Mouse (Mus musculus) embryo, embryonic 10.5 days (tissue): ENCODE measurements around the gene Bglap.
"Not testable (repeated sequence)": the region's sequence is repeated elsewhere in the genome, so short reads cannot be mapped to it uniquely, and the experiment has no call there.

ENCODE experiments used
- DNase-seq: peaks from one replicate; pipeline ENCODE4 v3.0.0-alpha.2; 2015; ENCODE audit warnings: low spot score

Bglap gene

DNA sequence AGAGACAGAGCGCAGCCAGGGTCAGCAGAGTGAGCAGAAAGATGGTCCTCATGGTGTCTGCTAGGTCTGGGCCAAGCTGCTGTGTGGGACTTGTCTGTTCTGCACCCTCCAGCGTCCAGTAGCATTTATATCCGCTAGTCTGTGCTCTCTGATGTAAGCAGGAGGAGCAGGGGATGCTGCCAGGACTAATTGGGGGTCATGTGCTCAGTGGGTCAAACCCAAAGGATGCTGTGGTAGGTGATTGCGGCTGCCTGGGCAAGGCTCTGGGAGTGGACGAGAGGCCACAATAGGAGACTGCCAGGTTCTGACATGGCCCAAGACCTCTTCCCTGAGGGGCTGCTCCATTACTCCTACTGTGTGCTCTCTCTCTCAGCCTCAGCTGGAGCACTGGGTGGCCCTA, at the start of gene Bglap:
Bglap (minus strand) TSS at position 101 of the 400 bp plus-strand sequence.
- no peak for DNase-seq

DNA sequence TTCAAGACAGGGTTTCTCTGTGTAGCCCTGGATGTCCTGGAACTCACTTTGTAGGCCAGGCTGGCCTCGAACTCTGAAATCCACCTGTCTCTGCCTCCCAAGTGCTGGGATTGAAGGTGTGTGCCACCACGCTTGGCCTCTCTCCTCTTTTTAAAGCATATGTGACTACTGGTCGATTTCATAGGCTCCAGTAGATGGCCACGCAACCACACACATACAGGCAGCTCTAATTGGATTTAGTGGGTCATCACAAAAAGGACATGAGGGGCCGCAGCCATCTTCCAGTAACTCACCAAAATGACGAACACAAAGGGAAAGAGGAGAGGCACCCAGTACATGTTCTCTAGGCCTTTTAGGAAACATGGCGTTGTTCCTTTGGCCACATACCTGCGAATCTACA, 44.4 kb upstream of the Bglap start:
- DNase-seq: not testable (repeated sequence)

DNA sequence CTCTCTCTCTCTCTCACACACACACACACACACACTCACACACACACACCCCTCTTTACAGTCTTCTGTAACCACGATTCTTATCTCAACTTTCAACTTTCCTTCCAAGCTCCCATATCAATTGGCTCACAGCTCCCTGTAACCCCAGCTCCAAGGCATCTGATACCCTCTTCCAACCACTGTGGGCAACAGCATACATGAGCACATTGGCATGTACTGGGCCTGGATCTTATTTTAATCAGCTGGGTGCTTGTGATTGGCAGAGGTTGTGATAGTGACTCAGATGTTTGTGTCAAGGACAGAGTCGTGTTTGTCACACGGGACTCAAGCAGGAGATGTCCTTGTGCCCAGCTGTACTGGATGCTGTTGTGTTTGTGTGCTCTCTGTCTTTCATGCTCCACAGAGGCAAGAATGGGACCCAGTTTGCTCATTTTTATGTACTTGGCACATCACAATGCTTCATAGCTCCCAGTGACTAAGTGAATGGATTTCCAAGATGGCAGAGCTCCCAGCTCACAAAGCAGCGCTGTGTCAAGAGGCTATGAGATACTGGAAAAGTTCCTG, 43.2 kb upstream of the Bglap start:
- no peak for DNase-seq

DNA sequence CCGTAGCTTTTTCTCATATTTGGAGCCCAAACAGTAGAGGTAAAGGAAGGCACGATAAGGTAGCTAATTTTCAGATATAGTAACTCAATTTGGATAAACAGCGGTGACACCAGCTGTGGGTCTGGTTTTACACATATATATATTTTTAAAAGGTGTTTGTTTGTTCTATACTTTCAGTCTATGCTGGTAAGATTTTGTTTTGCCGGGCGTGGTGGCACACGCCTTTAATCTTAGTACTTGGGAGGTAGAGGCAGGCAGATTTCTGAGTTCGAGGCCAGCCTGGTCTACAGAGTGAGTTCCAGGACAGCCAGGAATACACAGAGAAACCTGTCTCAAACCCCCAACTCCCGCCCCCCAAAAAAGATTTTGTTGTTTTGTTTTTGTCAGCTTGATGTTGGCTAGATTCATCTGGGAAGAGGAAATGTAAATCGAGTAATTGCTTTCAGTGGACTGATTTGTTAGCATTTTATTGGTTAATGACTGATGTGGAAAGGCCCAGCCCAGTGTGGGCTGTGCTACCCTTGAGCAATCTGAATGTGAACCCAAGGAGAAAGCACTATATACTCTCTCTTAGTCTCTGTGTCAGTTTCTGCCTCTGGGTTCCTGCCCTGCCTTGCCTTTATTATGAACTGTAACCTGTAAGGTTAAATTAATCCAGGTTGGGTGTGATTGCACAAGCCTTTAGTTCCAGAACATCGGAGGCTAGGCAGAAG, 41.6 kb upstream of the Bglap start:
- DNase-seq: no peak

DNA sequence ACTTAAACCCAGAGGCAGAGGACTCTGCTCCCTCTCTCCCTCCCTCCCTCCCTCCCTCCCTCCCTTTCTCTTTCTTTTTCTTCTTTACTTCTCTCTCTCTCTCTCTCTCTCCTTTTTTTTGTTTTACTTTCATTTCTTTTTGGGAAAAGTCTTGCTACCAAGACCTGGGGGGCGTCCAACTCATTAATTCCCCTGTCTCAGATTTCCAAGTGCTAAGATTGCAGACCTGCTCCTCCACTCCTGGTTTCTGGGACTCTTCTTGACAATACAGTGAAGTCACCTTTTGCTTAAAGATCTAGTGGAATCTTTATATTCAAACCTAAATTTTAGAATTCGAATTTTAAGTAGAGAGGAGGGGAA, 41.0 kb upstream of the Bglap start:
- DNase-seq: no peak

DNA sequence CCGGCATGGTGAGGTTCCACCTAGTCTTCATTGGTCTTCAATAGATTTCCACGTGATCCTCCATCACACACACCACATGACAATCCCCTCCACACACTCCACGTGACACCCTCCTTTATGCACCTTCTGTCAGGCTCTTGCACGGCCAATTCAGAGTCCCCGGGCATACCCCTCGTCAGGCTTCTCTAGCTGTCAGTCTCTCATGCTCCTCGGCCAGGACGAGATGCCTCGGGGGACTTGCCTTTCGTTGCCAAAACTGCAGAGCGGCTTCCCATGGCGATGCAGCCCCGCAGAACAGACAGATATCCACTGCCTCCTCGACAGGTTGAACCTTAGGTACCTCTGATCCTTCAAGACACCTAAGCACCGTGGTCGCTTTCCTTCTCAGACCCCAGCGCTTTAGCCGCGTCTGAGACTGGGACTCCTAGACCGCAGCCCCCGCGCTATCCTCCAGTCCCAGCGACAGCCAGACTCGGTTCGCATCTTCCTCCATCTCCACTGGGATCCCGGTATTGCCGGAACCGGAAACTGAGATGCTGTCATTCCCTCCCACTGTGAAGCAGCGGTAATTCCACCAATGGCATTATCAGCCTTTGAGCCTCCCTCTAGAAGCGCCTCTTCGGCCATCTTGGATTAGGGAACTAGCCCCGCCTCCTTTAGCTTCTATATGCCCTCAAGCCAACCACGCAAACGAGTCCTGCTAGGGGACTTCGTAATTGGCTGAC, 40.5 kb upstream of the Bglap start, which contains the start of gene Slc25a44:
Slc25a44 (minus strand) TSS at position 535 of the 725 bp plus-strand sequence.
- peak; percentile 100 for DNase-seq

GRCm38 (mm10) chr3:88422020-88422720, 37.9 kb upstream of the Bglap start:
- DNase-seq: no peak

- no peak for DNase-seq
These were observed 36.5 kb upstream of the Bglap start for GRCm38 (mm10) chr3:88420771-88421170.

GRCm38 (mm10) chr3:88418016-88418415, 33.8 kb upstream of the Bglap start:
- DNase-seq: no peak

- no peak for DNase-seq
These were observed 31.4 kb upstream of the Bglap start for GRCm38 (mm10) chr3:88415668-88416067.

DNA sequence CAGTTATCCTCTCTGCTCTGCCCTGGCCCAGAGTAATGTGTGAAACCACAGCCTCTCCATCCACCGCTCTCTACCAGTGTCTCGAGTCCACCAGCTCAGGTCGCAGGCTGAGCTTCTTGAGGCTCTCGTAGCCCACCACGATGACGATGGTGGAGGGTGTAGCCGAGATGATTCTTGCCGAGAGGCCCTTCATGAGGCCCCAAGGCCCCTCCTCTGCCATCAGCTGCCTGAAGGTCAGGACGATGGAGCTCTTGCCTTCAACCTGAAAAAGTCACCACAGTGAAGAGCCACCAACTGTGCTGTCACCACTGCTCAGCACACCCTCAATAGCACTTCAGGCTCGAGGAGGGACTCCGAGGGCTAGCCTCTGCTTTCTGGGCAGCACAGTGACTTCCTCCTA, 28.4 kb upstream of the Bglap start:
- DNase-seq: no peak

DNA sequence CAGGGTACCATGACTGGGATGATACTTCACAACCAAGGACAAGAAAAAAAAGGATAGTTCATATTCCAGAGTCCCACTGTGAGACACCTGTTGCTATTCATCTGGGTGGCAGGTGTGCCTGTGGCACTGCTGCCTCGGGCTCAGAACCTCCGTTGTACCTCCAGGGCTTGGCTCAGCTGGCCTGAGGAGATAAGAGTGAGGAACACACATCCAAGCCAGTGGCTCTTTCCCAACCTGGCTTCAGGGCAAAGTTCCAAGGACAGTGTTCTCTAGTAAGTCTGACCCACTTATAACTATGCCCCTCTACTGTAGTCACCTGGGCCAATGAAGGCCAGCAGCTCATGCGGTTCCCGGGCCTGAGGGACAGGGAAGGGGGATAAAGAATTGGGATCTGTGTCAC, 27.4 kb upstream of the Bglap start:
- no peak for DNase-seq

DNA sequence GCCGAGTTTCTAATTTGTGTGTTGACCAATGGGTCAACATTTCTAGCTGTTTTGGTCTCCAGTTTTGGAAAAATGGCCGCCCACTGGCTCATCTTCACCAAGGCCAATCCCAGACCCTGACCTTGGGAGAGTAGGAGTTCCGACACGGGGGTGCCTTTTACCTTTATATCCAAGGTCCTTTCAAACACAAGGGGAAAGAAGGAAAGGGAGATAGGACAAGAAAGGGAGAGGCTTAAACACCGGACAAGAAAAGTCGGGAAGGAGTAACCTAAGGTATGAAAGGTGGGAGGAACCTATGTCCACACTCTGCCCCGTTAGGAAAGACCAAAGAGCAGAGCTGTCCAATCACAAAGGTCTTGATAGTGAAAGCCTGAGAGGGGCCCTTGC, 26.4 kb upstream of the Bglap start:
- no peak for DNase-seq

GRCm38 (mm10) chr3:88409741-88410644, 25.7 kb upstream of the Bglap start, which contains the start of gene Pmf1:
Gene Pmf1, minus strand, starts transcription at chr3:88410331.
- DNase-seq: peak; percentile 93

DNA sequence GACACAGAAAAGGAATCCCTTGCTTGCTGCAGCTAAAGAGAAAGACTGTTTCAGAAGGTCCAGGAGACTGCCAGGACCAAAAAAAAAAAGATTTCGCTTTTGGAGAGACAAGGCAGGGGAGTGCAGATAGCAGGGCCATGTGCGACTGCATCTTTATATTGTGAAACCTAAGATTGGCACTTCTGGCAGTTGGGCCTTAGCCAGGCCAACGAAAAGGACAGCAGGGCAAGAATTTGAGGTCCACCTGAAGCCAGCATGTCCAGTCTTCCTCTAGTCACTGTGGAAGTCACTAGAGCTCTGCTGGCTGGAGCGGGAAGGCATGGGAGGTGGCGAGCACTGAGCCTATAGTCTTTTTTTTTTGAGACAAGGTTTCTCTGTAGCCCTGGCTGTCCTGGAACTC, 24.7 kb upstream of the Bglap start:
- no peak for DNase-seq

- no peak for DNase-seq
These were observed 23.3 kb upstream of the Bglap start for GRCm38 (mm10) chr3:88407529-88407928.

- DNase-seq: peak; percentile 93
These were observed 22.8 kb upstream of the Bglap start for GRCm38 (mm10) chr3:88407090-88407489.

DNA sequence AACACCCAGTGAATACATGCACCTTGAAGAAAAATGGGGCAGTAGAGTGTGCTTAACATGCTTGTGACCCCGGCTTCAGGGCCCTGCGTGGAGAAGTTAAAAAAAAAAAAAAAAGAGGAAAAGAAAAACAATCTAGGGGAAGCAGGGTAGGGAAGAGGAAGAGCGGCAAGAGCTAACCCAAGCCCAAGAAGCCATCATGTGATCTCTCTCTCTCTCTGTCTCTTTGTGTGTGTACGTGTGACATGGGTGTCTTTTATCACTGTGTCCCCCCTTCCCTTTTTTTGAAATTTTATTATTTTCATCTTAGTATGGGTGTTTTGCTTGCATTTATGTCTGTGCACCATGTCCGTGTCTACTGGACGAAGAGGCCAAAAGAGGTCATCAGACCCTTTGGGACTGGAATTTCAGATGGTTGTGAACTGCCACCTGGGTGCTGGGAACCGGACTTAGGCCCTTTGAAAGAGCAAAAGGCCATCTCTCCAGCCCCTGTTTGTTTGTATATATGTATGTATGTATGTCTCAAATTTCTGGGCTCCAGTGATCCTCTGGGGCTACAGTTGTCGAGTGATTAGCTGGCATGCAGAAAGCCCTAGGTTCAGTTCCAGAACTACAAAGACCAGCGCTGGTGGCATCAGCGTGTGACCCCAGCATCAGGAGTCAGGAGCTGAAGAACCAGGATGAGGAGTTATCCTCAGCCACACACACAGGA, 19.4 kb upstream of the Bglap start:
- no peak for DNase-seq

DNA sequence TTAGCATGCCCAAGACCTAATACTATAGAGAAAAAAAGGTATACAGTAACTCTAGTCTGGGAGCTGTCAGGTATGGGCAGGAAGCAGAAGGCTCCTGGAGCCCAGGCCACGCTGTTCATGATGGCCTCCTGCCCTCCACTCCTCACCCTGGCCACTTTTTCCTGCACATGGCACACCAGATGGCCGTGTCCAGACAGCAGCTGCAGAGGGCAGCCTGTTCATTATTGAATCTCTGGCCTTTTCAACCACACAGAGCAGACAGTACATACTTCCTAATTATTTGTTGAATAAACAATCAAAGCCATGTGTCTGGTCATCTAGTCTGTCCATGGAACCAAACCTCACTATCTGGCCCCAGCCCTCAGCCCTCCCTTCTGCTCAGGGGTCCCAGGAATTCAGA, 14.4 kb upstream of the Bglap start:
- no peak for DNase-seq

DNA sequence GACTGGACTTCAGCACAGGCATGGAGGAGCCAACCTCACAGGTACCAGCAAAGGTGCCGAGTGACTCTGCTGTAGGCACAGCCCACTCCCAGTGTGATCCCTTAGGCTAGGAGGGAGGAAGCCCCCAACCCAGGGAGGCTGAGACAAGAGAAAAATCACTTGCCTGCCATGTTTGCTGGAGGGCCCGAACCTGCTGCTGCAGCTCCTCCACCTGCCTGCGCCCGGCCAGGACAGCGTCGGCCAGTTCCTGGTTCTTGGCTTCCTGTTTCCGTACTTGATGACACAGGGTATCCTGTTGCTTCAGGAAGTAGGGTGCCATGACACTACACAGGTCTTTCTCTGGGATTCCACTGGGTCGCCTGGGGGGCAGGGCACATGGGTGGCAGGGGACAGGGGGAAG, 11.5 kb upstream of the Bglap start:
- no peak for DNase-seq

GRCm38 (mm10) chr3:88395288-88395687, 11.0 kb upstream of the Bglap start:
- DNase-seq: no peak
